Mouse (Mus musculus) cerebellum, adult 2 months (tissue): Measurements from ENCODE around the gene Sycp2.

Experiments used
- CTCF ChIP-seq: fragments of 200-500 bp; IDR thresholded peaks from 2 replicates; pipeline ENCODE4 v1.5.1; 2011; ENCODE audit warnings: low read depth, mild to moderate bottlenecking, control low read depth, low read length, moderate library complexity, borderline replicate concordance; ENCODE audit not compliant: insufficient read depth
- POLR2A ChIP-seq: fragments of 200-500 bp; IDR thresholded peaks from 2 replicates; pipeline ENCODE4 v1.6.1; 2011; ENCODE audit warnings: low read length, control low read depth, borderline replicate concordance; ENCODE audit not compliant: insufficient read depth

DNA sequence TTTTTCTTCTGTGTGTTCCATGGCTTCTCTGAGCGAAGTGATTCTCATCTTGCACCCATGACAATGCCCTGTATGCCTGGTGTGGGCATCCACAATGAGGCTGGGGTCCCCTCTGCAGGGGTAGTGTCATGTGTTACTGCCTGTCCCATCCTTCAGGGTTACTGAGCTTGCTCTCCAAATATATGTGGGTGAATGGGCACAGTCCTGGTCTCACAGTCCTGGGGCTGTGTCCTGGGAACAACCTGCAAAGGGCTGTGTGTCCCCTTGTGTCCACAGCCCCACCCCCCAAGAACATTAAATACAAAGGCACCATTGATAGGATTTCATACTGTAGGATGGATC lies 103.3 kb downstream of the Sycp2 start:
- no peak for TF ChIP-seq CTCF
- TF ChIP-seq POLR2A, result no peak
